Mouse (Mus musculus) ovary, adult 18-20 months (tissue): ENCODE results near the gene Nrxn1.

ENCODE experiments used
- DNase-seq: peaks from one replicate; pipeline ENCODE4 v3.0.0; 2022; ENCODE audit warnings: low spot score, mixed read lengths

Nrxn1 gene

DNA sequence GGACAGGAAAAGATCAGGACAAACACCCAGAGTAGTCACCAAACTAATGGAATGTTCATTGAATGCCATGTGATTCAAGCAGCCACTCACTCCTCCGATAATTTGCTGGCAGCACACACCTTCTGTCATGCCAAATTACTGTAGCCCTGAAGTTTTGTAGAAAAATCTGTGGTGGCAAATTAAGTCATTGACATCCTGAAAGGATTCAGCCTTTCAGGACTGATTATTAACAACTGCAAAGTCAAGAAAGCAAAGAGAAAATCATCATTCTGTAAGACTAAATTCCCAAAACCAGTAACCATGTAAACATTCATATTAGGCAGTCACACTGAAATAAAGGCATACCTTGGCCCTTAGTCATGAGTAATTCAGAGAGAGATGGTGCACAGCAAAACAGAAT lies 662.7 kb downstream of the Nrxn1 start:
- no peak for DNase-seq

DNA sequence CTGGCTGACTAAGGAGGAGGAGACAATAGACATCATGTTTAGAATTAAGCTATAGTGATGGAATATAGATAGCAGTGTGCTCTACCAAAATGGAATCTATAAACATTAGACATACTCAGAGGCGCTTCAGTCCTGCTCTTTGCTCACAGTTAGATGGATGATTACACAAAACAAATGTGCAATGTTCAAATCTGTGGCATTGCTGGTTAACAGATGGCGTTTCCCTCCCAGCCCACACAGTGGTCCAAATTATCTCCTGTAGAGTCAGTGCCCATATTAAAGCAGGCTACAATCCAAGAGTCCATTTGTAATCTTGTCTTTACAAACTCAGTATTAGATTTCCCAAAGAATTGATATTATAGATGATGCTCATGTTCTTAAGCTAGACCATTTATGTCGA lies 666.9 kb downstream of the Nrxn1 start:
- no peak for DNase-seq

- no peak for DNase-seq
Measured at GRCm38 (mm10) chr17:90422591-90422990, 670.3 kb downstream of the Nrxn1 start.

DNA sequence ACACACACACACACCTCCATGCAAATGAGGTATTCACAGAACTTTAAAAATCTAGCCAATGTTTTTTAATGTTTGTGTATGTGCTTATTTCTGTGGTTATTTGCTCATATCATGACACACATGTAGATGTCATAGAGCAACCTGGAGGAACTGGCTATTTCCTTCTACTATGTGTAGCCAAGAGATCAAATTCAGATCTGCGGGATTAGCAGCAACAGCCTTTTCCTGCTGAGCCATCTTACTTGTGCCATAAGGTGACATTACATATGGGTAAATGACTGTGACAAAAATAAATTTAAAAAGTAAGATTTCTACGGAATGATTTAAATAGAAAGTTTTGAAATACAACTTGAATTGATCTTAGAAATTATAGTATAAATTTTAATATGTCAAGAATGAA lies 672.1 kb downstream of the Nrxn1 start:
- no peak for DNase-seq

- no peak for DNase-seq
Measured at GRCm38 (mm10) chr17:90419615-90420014, 673.3 kb downstream of the Nrxn1 start.

- DNase-seq, result no peak
Measured at GRCm38 (mm10) chr17:90396357-90396756, 696.5 kb downstream of the Nrxn1 start.

- DNase-seq, result no peak
Measured at GRCm38 (mm10) chr17:90394606-90395005, 698.3 kb downstream of the Nrxn1 start.

GRCm38 (mm10) chr17:90392751-90393150 lies 700.1 kb downstream of the Nrxn1 start:
- DNase-seq, result no peak

DNA sequence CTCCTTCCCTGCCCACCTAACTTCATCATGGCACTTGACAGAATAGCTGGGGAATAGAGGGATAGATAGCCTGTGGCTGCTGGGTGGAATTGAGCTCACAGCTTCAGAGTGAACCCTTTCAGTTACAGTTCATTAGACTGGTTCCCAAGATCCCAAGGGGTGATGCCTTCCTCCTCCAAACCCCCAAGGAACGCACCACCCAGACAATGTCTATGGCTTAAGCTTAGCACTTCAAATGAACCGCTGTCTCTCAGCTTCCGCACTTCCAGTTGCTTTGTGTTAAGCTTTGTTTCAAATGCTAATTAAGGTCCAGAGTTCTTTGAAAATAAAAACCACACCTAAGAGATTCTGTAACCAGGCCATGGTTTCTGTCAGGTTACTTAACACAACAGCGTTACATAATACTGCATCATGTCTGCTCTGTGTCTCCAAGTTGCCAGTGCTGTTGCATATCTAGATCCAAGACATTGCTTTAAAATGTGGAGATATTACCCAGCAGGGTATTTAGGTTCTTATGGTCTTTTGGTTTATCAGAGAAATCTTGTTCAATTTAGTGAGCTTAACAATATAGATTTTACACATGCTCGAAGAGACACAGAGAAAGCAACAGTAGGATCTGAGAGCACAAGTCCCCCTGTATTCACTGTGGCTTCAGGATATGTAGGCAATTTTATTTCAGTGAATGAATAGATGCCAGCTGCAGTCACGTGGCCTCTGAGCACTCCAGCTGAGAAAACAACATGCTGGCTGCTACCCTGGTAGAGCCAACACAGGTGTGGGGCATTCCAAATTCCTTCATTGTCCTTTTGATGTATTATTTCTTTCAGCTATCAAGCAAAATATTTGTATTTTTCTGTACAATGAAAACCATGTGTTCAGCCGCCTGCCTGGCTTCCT lies 702.3 kb downstream of the Nrxn1 start:
- DNase-seq, result no peak

- DNase-seq, result no peak
Measured at GRCm38 (mm10) chr17:90384856-90385255, 708.0 kb downstream of the Nrxn1 start.

DNA sequence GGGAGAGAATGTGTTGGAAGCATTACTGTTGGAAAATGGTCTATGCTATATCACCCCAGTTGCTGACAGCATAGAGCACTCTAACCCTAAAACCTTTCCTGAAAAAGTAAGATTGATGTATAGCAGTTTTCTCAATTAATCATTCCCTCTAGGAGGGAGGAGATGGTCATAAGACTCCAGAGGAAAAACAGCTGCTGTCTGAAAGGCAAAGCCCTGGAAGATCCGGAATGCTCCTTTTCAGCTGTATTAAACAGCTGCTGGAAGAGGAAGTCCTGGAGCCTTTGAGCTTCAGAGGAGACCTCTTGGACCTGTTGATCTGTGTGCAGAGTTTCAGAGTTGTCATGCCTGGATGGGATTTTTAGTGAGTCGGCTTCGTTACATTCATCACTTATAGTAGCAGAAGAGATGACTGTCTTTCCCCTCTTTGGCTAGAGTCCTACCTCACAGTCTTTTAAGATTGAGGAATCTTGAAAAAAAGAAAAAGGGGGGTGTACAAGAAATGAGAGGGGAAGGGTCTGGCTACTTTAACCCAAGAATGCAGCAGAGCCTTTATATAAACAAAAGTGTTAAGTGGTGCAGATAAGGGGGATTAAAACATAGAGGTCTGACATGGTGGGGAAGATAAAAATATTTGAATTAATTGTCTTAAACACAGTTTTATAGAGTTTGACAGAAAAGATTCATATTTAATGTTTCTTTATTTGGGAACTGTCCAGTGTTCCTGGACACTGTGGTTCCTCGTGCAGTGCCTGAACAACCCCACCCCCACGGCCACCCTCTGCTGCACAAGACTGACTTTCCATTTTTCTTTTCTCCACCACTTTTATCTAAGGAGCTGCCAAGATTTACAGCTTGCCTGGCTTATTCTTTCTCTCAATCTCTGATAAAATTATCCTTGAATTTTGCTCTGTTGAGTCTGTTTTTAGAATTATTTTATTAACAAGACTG lies 710.1 kb downstream of the Nrxn1 start:
- DNase-seq, result no peak

GRCm38 (mm10) chr17:90376533-90376932 lies 716.3 kb downstream of the Nrxn1 start:
- no peak for DNase-seq

- no peak for DNase-seq
Measured at GRCm38 (mm10) chr17:90362169-90362568, 730.7 kb downstream of the Nrxn1 start.

DNA sequence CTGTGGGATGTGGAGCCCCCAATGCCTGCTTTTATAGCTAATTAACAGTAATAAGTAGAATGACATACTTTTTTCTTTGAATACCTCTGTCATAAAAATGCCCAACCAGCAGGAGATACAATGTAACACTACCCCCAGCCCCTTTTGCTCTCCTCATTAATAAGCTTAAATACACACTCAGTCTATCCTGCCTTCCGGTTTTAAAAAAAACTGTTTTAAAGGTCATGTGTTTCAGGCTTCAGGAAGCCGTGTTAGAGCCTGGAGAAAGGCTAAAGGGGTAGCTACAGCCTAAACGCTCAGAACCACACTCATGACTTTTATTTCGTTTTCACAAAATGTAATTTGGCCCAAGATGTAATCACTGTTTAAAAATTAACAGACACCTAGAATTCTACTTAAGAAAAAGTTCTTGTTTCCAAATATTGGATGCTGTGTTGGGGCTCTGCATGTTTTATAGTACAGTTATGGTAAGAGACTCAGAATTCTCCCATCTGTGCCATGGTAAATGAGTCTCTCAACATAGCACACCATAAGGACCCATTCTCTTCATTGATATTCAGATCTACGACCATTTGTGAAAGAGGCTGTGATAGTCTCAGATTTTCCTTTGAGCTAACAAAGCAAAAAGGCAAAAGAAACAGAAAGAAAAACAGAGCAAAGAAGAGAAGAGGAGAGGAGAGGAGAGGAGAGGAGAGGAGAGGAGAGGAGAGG lies 743.3 kb downstream of the Nrxn1 start:
- DNase-seq, result no peak

GRCm38 (mm10) chr17:90346735-90347475 lies 746.0 kb downstream of the Nrxn1 start:
- no peak for DNase-seq

- DNase-seq, result no peak
Measured at GRCm38 (mm10) chr17:90333445-90333844, 759.4 kb downstream of the Nrxn1 start.

DNA sequence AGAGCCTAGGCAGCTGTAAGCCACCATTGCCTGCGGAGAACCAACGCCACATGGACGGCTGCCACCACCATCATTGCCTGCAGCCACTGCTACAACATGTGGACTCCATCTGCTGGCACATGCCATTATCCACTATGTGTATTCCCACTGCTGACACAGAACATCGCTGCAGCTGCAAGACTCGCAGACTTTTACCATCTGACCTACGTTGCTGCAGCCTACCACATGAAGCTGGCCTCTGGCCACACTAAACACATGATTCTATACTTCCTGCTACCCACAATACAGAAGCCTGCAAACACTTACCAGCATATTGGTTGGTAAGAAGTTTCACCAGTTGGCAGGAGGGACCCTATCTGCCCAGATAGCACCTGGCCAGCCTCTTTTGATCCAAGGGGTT lies 769.2 kb downstream of the Nrxn1 start:
- DNase-seq, result no peak

GRCm38 (mm10) chr17:90272225-90272624 lies 820.6 kb downstream of the Nrxn1 start:
- DNase-seq, result no peak

- no peak for DNase-seq
Measured at GRCm38 (mm10) chr17:90271165-90271564, 821.7 kb downstream of the Nrxn1 start.

- DNase-seq, result no peak
Measured at GRCm38 (mm10) chr17:90269143-90269542, 823.7 kb downstream of the Nrxn1 start.

DNA sequence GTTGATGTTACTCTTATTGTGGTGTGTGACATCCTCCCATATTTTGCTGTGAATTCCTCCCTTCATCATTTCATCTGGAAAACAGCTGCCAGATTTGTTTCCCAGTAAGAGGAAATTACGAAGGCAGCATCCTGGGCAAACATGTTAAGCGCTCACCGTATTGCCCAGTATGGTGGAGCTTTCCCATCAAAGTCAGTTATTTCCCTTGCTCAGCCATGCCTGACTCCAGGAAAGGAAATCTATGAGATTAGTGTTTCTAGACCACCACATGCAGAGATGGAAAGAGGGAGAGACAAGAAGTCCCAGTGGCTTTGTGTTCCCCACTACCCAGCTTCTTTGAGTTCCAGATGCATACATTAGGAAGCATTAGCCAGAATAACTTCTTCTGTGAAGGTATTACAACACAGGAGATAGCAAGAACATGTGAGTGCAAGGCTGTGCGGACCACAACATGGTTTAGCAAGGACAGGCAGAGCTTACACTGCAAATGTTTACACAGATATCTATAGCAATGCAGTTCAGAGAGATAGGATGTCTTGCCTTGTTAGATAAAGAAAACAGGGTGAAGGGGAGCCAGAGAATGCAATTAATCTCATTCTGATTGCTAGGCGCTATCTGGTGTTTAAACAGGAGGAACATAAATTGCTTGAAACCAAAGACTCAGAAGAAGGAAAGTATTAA lies 839.3 kb downstream of the Nrxn1 start:
- no peak for DNase-seq
